Mouse (Mus musculus) bone marrow macrophage, adult 2 months (primary cell): ENCODE results near the gene Lrrc63. TPM values are rescaled to one million over a fixed set of nuclear protein-coding genes. Genes with fewer than 3 reads are reported as not detected.

ENCODE experiments used
- H3K27ac ChIP-seq: 2 replicates; pipeline ENCODE4 v1.5.1; 2012; ENCODE audit warnings: low read depth, low read length; ENCODE audit not compliant: insufficient read depth
- H3K4me1 ChIP-seq: 2 replicates; pipeline ENCODE4 v1.6.1; 2012; ENCODE audit warnings: low read length; ENCODE audit not compliant: control insufficient read depth, insufficient read depth
- H3K4me3 ChIP-seq: 2 replicates; pipeline ENCODE4 v1.5.1; 2012; ENCODE audit warnings: mild to moderate bottlenecking, low read length, moderate library complexity; ENCODE audit not compliant: insufficient read depth
- CTCF ChIP-seq: IDR thresholded peaks from 2 replicates; pipeline ENCODE4 v1.5.1; 2012; ENCODE audit warnings: low read depth, mild to moderate bottlenecking, low read length, moderate library complexity
- POLR2A ChIP-seq: IDR thresholded peaks from 2 replicates; pipeline ENCODE4 v1.6.1; 2012; ENCODE audit warnings: mild to moderate bottlenecking, low read depth, low read length, borderline replicate concordance
- polyA plus RNA-seq: library from polyadenylated mRNA; stranded (reverse); fragments of >200 nt; gene quantifications from 2 replicates; pipeline ENCODE4 v1.2.4, GENCODE M21; 2012; ENCODE audit not compliant: missing spikeins, insufficient read depth, insufficient read length

Lrrc63 gene
- polyA plus RNA-seq, 1 experiment, result 0.36 TPM

- H3K4me3 ChIP-seq, result no peak overlapping the region
- no peak overlapping the region; the same call in 1 of the 2 replicates for H3K27ac ChIP-seq
- TF ChIP-seq POLR2A (no peak), CTCF (no peak)
- peaks cover 42% of the 10 kb centered on the region for H3K4me1 ChIP-seq
These were observed 8.5 kb upstream of the Lrrc63 start for GRCm38 (mm10) chr14:75139225-75139624.

GRCm38 (mm10) chr14:75138503-75138902 is 7.8 kb upstream of the Lrrc63 start:
- Histone ChIP-seq H3K4me3 (no peak overlapping the region), H3K27ac (no peak overlapping the region), H3K4me1 (peaks cover 40% of the 10 kb centered on the region)
- no peak for TF ChIP-seq CTCF
- TF ChIP-seq POLR2A, result no peak

GRCm38 (mm10) chr14:75136119-75136966 is 5.7 kb upstream of the Lrrc63 start:
- peak overlapping the region; percentile 56 for H3K4me3 ChIP-seq
- H3K4me1 ChIP-seq, result peaks cover 40% of the 10 kb centered on the region
- TF ChIP-seq CTCF (no peak), POLR2A (no peak)
- H3K27ac ChIP-seq, result peak overlapping the region; percentile 45

GRCm38 (mm10) chr14:75131324-75131935 is 749 bp upstream of the Lrrc63 start:
- TF ChIP-seq POLR2A (no peak), CTCF (no peak)
- Histone ChIP-seq H3K4me3 (peak overlapping the region; percentile 80), H3K27ac (peak overlapping the region; percentile 63), H3K4me1 (peaks cover 13% of the 10 kb centered on the region)

GRCm38 (mm10) chr14:75121658-75122057 is 9.0 kb downstream of the Lrrc63 start:
- TF ChIP-seq POLR2A, result no peak

GRCm38 (mm10) chr14:75102956-75103355 is 27.7 kb downstream of the Lrrc63 start:
- Histone ChIP-seq H3K4me3 (no peak overlapping the region), H3K4me1 (peaks cover 3% of the 10 kb centered on the region; the same call in 1 of the 2 replicates), H3K27ac (no peak overlapping the region)
- TF ChIP-seq POLR2A, result no peak
- TF ChIP-seq CTCF, result no peak

More at GRCm38 (mm10) chr14:75121658-75122057, 9.0 kb downstream of the Lrrc63 start:
- Histone ChIP-seq H3K4me1 (no peaks in the 10 kb centered on the region), H3K27ac (no peak overlapping the region), H3K4me3 (no peak overlapping the region)

GRCm38 (mm10) chr14:75077946-75078345 is 52.7 kb downstream of the Lrrc63 start:
- H3K27ac ChIP-seq, result no peak overlapping the region
- no peak overlapping the region for H3K4me3 ChIP-seq
- no peak for TF ChIP-seq CTCF
- no peak for TF ChIP-seq POLR2A
- peaks cover 6% of the 10 kb centered on the region for H3K4me1 ChIP-seq

- H3K27ac ChIP-seq, result no peak overlapping the region
- H3K4me1 ChIP-seq, result peaks cover 6% of the 10 kb centered on the region
- TF ChIP-seq CTCF (no peak), POLR2A (no peak)
- H3K4me3 ChIP-seq, result no peak overlapping the region
These were observed 55.1 kb downstream of the Lrrc63 start for GRCm38 (mm10) chr14:75075299-75076180.

- no peak overlapping the region for H3K27ac ChIP-seq
- peaks cover 20% of the 10 kb centered on the region for H3K4me1 ChIP-seq
- TF ChIP-seq POLR2A (no peak), CTCF (no peak)
- H3K4me3 ChIP-seq, result no peak overlapping the region
These were observed 59.6 kb downstream of the Lrrc63 start for GRCm38 (mm10) chr14:75071091-75071490.

GRCm38 (mm10) chr14:75069356-75069979 is 61.2 kb downstream of the Lrrc63 start:
- TF ChIP-seq POLR2A (no peak), CTCF (no peak)
- Histone ChIP-seq H3K4me1 (peaks cover 28% of the 10 kb centered on the region), H3K4me3 (peak overlapping the region; percentile 60), H3K27ac (peak overlapping the region; percentile 95)
